Mouse (Mus musculus): Measurements from ENCODE around the gene Mettl27. TPM values are rescaled to one million over a fixed set of nuclear protein-coding genes. Genes with fewer than 3 reads are reported as not detected.
"Not testable (repeated sequence)": the region's sequence is repeated elsewhere in the genome, so short reads cannot be mapped to it uniquely, and the experiment has no call there.

The Mettl27 gene
- total RNA-seq, 2 experiments from 2014 or later: 18.5 to 29.9 TPM

- peak in 1 of 2 experiments; percentile 13 for DNase-seq
These were observed 19.1 kb downstream of the Mettl27 start for GRCm38 (mm10) chr5:134951053-134951884.

GRCm38 (mm10) chr5:134955491-134955890 is 23.3 kb downstream of the Mettl27 start:
- no peak for DNase-seq

GRCm38 (mm10) chr5:134959114-134959513 is 26.9 kb downstream of the Mettl27 start:
- peak; percentile 81 to 88 for DNase-seq

GRCm38 (mm10) chr5:134960430-134960829 is 28.3 kb downstream of the Mettl27 start:
- DNase-seq: no peak

- peak in 1 of 2 experiments; percentile 30 for DNase-seq
These were observed 29.4 kb downstream of the Mettl27 start for GRCm38 (mm10) chr5:134961519-134961918.

- DNase-seq: no peak
These were observed 31.4 kb downstream of the Mettl27 start for GRCm38 (mm10) chr5:134963546-134963945.

- DNase-seq: not testable (repeated sequence)
These were observed 32.5 kb downstream of the Mettl27 start for GRCm38 (mm10) chr5:134964655-134965054.

- peak; percentile 73 to 75 for DNase-seq
These were observed 33.3 kb downstream of the Mettl27 start for GRCm38 (mm10) chr5:134965473-134965851.

GRCm38 (mm10) chr5:134965852-134966821 is 34.0 kb downstream of the Mettl27 start:
- DNase-seq: peak; percentile 37 to 61

GRCm38 (mm10) chr5:134967164-134967944 is 35.2 kb downstream of the Mettl27 start:
- DNase-seq: no peak

- no peak for DNase-seq
These were observed 38.5 kb downstream of the Mettl27 start for GRCm38 (mm10) chr5:134970671-134971070.

GRCm38 (mm10) chr5:134973081-134973480 is 40.9 kb downstream of the Mettl27 start:
- no peak for DNase-seq

- no peak for DNase-seq
These were observed 41.4 kb downstream of the Mettl27 start for GRCm38 (mm10) chr5:134973526-134973925.

GRCm38 (mm10) chr5:134974294-134974693 is 42.1 kb downstream of the Mettl27 start:
- DNase-seq: no peak

GRCm38 (mm10) chr5:134974921-134975320 is 42.8 kb downstream of the Mettl27 start:
- no peak for DNase-seq

- no peak for DNase-seq
These were observed 44.0 kb downstream of the Mettl27 start for GRCm38 (mm10) chr5:134976164-134976563.

GRCm38 (mm10) chr5:134976577-134977250 is 44.5 kb downstream of the Mettl27 start:
- DNase-seq: peak; percentile 19 to 34

GRCm38 (mm10) chr5:134977837-134978236 is 45.7 kb downstream of the Mettl27 start:
- DNase-seq: no peak

- no peak for DNase-seq
These were observed 49.0 kb downstream of the Mettl27 start for GRCm38 (mm10) chr5:134981149-134981548.

GRCm38 (mm10) chr5:134983111-134983510 is 50.9 kb downstream of the Mettl27 start:
- no peak for DNase-seq

- DNase-seq: no peak
These were observed 51.6 kb downstream of the Mettl27 start for GRCm38 (mm10) chr5:134983771-134984170.

All from adrenal gland, postnatal 36 days (tissue).